Mouse (Mus musculus) heart, adult 9 months (tissue): ENCODE data around the gene Mrtfb.

Experiments used
- DNase-seq, 2 experiments: peaks; one replicate each; pipeline ENCODE4 v3.0.0; 2022; ENCODE audit warnings: low spot score in 2 of 2

Mrtfb gene

DNA sequence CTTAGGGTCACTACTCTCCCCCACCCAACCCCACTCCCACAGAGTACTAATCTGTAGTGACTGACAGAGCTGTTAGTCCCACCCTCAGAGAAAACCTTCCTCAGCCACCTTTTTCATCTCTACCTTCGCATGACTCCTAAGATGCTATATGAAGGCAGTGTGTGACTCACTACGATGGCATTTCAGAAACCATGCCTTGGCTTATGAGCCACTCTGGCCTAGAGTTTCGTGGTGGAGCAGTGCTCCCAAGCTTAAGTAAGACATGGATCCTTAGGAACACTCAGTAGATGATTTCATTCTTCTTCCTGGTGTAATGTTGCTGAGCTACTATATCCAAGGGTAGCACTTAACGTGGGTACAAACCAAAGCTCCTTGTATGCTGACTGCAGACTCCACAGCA, 94.4 kb downstream of the Mrtfb start:
- DNase-seq: no peak

- no peak for DNase-seq
Observed at GRCm38 (mm10) chr16:13351268-13351667, 95.0 kb downstream of the Mrtfb start.

GRCm38 (mm10) chr16:13353927-13354326, 97.6 kb downstream of the Mrtfb start:
- DNase-seq: no peak

DNA sequence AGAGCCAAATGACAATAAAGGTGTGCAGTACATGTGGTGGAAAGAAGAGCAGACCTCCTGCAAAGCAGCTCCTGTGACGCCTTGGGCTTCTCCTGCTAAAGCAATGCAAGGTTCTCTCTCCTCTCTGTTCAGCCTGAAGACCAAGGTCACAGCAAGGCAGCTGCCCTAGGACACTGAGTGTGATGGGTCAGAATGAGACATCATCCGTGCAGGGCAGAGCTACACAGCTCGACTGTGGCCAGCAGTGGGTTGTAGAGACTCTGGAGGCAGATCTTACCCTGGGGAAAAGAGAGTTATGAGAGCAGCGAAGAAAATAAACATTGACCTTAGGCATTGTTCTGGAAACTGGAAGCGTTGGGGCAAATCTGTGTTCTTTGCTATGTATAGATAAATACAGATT, 98.2 kb downstream of the Mrtfb start:
- DNase-seq: no peak

GRCm38 (mm10) chr16:13357806-13358679, 101.8 kb downstream of the Mrtfb start:
- DNase-seq: peak; percentile 73 to 81

DNA sequence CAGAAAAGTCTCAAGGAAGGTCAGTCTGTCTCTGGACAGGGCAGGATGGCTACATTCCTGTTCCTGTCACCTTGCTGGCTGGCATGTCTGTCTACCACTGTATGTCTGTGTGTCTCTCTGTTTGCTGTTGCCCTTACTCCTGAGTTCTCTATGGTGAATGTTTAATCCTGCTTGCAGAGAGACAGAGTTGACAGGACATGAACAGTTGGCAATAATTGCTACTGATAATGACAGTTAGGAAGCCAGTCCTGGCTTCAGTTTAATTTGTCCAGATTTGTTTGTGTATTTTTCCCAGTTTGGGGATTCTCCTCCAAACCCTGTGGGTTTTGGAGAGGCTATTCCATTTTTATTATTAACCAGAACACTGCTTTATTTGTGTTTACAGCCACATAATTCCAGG, 102.5 kb downstream of the Mrtfb start:
- peak in 1 of 2 experiments; percentile 21 for DNase-seq

GRCm38 (mm10) chr16:13359405-13359858, 103.2 kb downstream of the Mrtfb start:
- DNase-seq: peak; percentile 34 to 47

DNA sequence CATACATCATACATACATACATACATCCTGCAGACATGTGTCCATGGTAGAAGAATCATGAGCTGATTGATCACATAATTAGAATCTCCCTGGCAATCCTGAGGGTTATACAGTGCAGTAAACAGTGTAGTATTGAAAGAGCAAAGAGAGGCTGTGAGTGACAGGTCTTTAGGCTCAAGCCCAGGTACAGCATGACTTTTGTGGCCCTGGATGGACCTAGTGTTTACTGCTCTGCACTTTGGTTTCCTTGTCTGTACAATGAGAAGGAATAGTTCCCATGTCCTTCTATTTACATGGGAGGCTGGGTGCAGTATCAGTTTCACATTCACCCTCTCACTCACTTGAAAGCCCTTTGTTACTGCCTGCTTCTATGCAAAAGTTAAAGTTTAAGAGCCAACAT, 103.9 kb downstream of the Mrtfb start:
- no peak for DNase-seq

DNA sequence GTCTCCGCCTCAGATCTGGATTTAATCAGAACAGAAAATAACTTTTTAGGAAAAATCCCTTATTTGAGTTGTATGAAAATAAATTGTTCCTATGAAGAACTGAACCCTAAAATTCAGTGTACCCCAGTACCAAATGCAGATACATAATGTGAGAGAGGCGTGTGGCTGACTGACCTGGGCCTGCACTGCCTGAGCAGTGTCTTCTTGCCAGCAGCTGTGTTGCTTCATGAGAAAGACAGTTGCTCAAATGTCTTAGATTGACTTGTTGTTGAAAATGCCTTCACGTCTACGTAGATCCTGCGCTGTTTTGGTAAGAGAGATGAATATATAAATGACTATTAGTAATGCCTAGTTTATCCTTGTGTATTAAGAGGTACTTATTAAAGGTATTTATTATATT, 104.6 kb downstream of the Mrtfb start:
- no peak for DNase-seq

GRCm38 (mm10) chr16:13363141-13363540, 106.9 kb downstream of the Mrtfb start:
- DNase-seq: no peak

DNA sequence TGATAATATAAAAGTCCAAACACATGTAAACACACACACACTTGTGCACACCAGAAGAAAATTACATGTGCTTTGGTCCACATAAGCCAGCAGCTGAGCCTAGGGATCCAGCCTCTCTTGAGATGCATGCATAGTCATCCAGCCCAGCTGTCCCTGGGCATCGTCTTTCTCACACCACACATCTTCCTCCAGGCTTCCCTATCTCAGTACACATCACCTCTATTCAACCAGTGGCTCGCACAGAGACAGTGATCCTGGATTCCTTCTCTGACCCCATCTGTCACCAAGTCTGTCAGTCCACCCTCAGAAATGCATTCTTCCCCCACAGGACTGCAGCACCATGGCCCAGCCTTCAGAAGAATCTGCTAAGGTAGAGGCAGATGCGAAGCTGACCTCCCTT, 107.9 kb downstream of the Mrtfb start:
- DNase-seq: no peak

DNA sequence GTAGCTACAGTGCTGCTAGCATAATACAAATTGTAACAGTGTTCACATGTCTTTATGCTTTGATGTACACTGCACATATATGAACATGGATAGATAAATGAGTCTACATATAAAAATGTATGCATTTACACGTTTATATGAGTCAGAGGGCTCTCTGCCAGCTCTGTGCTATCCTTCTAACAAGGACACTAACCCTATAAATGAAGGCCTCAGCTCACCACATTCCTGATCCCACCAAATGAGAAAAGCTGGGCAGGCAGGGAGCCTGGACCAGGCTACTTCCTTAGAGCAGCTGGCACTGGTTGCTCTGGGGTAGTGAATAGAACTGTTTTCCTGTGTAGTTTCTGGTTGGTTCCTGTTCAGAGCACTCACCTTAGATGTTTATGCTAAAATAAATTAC, 110.0 kb downstream of the Mrtfb start:
- DNase-seq: no peak

DNA sequence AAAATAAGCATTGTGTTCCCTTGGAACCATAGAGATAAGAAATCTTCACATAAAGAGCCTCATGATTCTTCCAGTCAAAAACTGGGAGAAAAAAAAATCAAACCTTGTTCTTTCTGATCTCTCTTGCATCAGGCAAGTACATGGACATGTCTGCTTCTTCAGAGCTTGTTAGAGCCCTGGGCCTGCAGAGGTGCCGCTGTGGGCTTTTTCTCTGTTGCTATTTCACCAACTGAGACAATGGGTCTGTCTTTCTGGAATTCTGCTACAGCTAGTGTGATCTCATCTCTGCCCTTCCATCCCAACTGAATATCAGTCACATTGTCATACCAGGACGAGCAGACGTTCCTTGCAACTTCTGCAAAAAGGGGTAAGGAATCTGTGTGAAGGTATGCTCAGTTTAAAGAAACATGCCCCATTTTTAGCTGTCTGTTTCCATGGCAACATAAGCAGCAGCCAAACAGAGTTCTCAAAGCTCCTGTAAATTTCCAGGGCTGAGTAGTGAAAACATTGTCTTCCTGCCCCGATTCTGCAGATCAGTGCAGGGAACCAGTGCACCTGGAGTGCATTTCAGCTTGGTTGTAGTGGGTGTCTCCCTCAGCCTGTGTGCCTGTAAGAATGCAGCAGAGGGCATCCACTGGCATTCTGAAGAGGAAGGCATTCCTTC, 110.7 kb downstream of the Mrtfb start:
- DNase-seq: peak in 1 of 2 experiments; percentile 8

- DNase-seq: no peak
Observed at GRCm38 (mm10) chr16:13367466-13367856, 111.2 kb downstream of the Mrtfb start.

GRCm38 (mm10) chr16:13368645-13369044, 112.4 kb downstream of the Mrtfb start:
- DNase-seq: no peak

DNA sequence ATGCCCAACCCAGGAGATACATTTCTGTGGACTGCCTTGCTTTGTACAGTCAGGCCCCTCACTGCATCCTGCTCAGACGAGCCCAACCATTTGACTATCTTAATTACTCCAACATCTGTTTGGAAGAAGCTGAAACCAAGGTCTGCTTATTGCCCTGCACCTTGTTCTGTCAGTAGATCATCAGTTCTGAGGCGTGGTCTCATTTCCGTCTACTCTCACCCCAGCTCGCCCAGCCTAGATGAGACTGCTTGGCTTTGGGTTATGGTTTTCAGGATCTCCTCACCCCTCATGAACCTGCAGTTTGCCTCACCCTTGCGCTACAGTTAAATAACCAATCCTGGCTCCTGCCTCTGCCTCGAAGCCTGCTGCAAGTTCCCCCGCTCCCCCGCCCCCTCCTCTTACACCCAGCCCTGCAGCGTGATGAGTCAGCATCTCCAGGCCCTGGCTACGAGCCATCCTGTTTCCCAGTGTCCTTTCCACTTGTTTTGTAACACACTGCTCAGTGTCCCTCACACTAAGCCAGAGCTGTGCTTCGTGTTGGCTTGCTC, 115.5 kb downstream of the Mrtfb start:
- peak; percentile 82 to 89 for DNase-seq

- DNase-seq: no peak
Observed at GRCm38 (mm10) chr16:13372899-13373533, 116.7 kb downstream of the Mrtfb start.

GRCm38 (mm10) chr16:13376947-13377486, 120.7 kb downstream of the Mrtfb start:
- no peak for DNase-seq

DNA sequence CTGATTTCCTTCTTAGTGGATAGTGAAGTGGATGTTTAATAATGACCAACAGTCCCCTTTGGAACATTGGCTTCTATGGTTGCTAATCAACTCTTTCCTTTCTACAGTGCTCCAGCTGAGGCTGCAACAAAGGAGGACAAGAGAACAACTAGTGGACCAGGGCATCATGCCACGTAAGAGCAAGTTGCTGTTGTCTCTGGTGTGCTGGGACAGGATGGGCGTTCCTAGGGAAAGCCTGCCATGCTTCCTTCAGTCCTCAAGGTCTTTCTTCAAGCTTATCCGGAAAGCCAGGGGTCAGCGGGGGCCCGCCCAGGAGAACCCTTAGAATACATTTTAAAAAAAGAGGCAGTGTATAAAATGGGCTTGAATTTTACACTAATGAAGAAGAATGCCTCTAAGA, 121.9 kb downstream of the Mrtfb start:
- peak; percentile 65 to 81 for DNase-seq

GRCm38 (mm10) chr16:13379865-13380264, 123.6 kb downstream of the Mrtfb start:
- no peak for DNase-seq

GRCm38 (mm10) chr16:13381771-13382170, 125.5 kb downstream of the Mrtfb start:
- DNase-seq: no peak

GRCm38 (mm10) chr16:13387306-13387705, 131.0 kb downstream of the Mrtfb start:
- DNase-seq: no peak
